Mouse (Mus musculus) testis, adult 10 weeks (tissue): Measurements from ENCODE around the gene Stat4. TPM values are rescaled to one million over a fixed set of nuclear protein-coding genes. Genes with fewer than 3 reads are reported as not detected.

Experiments
- polyA plus RNA-seq: library from polyadenylated mRNA; stranded (reverse); fragments of 350-450 nt; fragmentation: Illumina TruSeq; extraction: RNeasy Lipid Tissue Mini Kit (QIAGEN cat#74804); gene quantifications from one replicate; pipeline ENCODE4 v1.2.3, GENCODE M21; 2014; ENCODE audit warnings: low read depth, low replicate concordance

Stat4 gene
- 671 TPM for polyA plus RNA-seq

DNA sequence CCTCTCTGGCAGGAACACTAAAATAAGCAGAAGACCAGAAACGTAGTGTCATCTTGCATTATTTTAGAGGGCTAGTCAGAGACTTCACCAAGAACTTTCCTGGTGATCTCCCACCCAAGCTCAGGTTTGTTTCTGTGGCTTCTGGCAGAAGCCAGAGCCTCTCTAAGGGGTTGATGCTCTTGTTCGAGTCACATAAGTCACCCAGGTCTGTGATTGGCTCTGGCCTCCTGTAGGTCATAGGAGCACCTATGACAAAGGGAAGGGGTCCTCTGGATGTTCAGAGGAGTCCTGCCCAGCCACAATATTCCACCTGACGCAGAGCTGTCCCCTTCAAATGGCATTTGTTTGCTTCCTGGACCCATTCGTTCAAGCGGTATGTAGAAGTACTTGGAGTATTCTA, at the start of gene Stat4:
Stat4 (plus strand) TSS at position 301 of the 400 bp plus-strand sequence.

DNA sequence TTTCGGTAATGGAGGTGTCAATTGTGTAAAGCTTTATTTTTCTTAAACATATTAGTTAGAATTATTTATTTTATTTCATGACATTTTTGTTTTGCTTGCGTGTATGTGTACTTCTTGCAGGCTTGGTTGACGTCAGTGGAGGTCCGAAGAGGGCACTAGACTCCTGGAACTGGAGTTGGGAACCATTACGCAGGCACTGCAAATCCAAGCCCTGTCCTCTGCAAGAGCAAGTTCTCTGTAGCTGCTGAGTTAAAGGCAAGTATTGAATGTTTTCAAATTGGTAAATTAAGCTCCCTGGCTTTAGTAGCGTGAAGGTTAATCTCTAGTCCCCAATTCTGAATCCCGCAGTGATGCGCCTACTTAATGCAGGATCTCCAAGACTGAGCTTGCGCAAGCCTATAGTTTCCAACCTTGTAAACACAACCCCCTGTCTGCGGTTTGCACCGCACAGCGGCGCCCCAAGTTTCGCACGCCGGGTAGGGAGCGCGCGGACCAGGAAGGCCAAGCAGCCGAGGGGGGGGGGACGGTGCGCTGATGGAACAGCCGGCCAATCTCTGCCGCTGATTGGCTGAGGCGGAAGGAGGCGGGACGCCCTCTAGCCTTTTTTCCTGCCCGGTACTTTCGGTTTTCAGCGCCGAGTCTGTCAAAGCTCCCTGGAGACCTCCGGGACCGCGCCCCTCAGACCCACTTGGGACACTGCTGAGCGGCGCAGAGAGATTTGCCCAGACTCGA, 132.1 kb downstream of the Stat4 start, which contains the start of gene Stat1:
Stat1 (plus strand) TSS at position 581 of the 732 bp plus-strand sequence.

Other genes with a start within 250 kb of the Stat4 start
- 4.4 TPM for gene Myo1b, start 71.1 kb upstream of the Stat4 start, polyA plus RNA-seq
- gene Stat1, start 132.3 kb downstream of the Stat4 start, polyA plus RNA-seq, result 18.0 TPM
- gene Gls, start 246.1 kb downstream of the Stat4 start, polyA plus RNA-seq, result 75.2 TPM